Mouse (Mus musculus) myocyte (in vitro differentiated cells): ENCODE measurements around the gene Mlph. TPM values are rescaled to one million over a fixed set of nuclear protein-coding genes. Genes with fewer than 3 reads are reported as not detected.

Experiments
- H3K27me3 ChIP-seq: one replicate; pipeline ENCODE4 v1.6.1; 2011; ENCODE audit not compliant: control insufficient read depth, insufficient read depth, insufficient read length
- H3K36me3 ChIP-seq: one replicate; pipeline ENCODE4 v1.6.1; 2011; ENCODE audit not compliant: control insufficient read depth, insufficient read depth
- H3K4me2 ChIP-seq: one replicate; pipeline ENCODE4 v1.6.1; 2011; ENCODE audit warnings: low read depth, control low read depth
- H3K4me3 ChIP-seq: one replicate; pipeline ENCODE4 v1.5.1; 2011; ENCODE audit warnings: mild to moderate bottlenecking, control low read depth, moderate library complexity
- H3K79me2 ChIP-seq: one replicate; pipeline ENCODE4 v1.6.1; 2011; ENCODE audit not compliant: control insufficient read depth, insufficient read depth
- H3ac ChIP-seq: one replicate; pipeline ENCODE4 v1.6.1; 2011; ENCODE audit not compliant: control insufficient read depth, insufficient read length
- CEBPB ChIP-seq: IDR thresholded peaks from 2 replicates; pipeline ENCODE4 v1.6.1; 2011; ENCODE audit warnings: mild to moderate bottlenecking, moderate library complexity; ENCODE audit not compliant: poor library complexity, insufficient read depth, severe bottlenecking
- E2F4 ChIP-seq: IDR thresholded peaks from one replicate; pipeline ENCODE4 v1.6.1; 2011; ENCODE audit warnings: mild to moderate bottlenecking, control low read depth, moderate library complexity; ENCODE audit not compliant: insufficient read depth
- MAX ChIP-seq: IDR thresholded peaks from one replicate; pipeline ENCODE4 v1.6.1; 2011; ENCODE audit warnings: low read depth, mild to moderate bottlenecking, control low read depth
- MYOD1 ChIP-seq, 3 experiments: IDR thresholded peaks; one replicate each; pipeline ENCODE4 v1.6.1; 2011; ENCODE audit warnings: control low read depth in 2 of 3, low read depth in 2 of 3, mild to moderate bottlenecking in 2 of 3, moderate library complexity in 1 of 3; ENCODE audit not compliant: insufficient read length in 2 of 3, control insufficient read depth in 1 of 3
- MYOG ChIP-seq, 3 experiments: IDR thresholded peaks; one replicate each; pipeline ENCODE4 v1.6.1; 2011; ENCODE audit warnings: control low read depth in 2 of 3, low read depth in 2 of 3, mild to moderate bottlenecking in 2 of 3; ENCODE audit not compliant: insufficient read length in 2 of 3, control insufficient read depth in 1 of 3, insufficient read depth in 1 of 3
- POLR2A ChIP-seq: IDR thresholded peaks from one replicate; pipeline ENCODE4 v1.6.1; 2011; ENCODE audit warnings: low read depth, mild to moderate bottlenecking, control low read depth, moderate library complexity; ENCODE audit not compliant: insufficient read length
- POLR2AphosphoS2 ChIP-seq: IDR thresholded peaks from one replicate; pipeline ENCODE4 v1.6.1; 2011; ENCODE audit warnings: low read depth, control low read depth; ENCODE audit not compliant: insufficient read length
- REST ChIP-seq: IDR thresholded peaks from one replicate; pipeline ENCODE4 v1.6.1; 2011; ENCODE audit warnings: mild to moderate bottlenecking, control low read depth, moderate library complexity; ENCODE audit not compliant: insufficient read depth, insufficient read length
- SRF ChIP-seq: IDR thresholded peaks from one replicate; pipeline ENCODE4 v1.6.1; 2011; ENCODE audit warnings: low read depth; ENCODE audit not compliant: control insufficient read depth, insufficient read length
- TCF12 ChIP-seq: IDR thresholded peaks from one replicate; pipeline ENCODE4 v1.6.1; 2011; ENCODE audit warnings: mild to moderate bottlenecking, control low read depth; ENCODE audit not compliant: poor library complexity, insufficient read depth, severe bottlenecking
- TCF3 ChIP-seq: IDR thresholded peaks from one replicate; pipeline ENCODE4 v1.6.1; 2011; ENCODE audit warnings: low read depth, control low read depth; ENCODE audit not compliant: insufficient read length
- USF1 ChIP-seq: IDR thresholded peaks from one replicate; pipeline ENCODE4 v1.6.1; 2011; ENCODE audit warnings: low read depth, mild to moderate bottlenecking, control low read depth, moderate library complexity
- polyA plus RNA-seq: library from polyadenylated mRNA; unstranded; fragments of >200 nt; fragmentation: generic; extraction: Trizol; gene quantifications from one replicate; pipeline ENCODE4 v1.2.1, GENCODE M21; 2012; ENCODE audit warnings: missing spikeins

Mlph gene
- polyA plus RNA-seq, 1 experiment, result 0.11 TPM

GRCm38 (mm10) chr1:90901681-90902208 is 13.1 kb upstream of the Mlph start:
- Histone ChIP-seq H3ac (no peak overlapping the region), H3K4me2 (no peak overlapping the region), H3K36me3 (no peaks in the 10 kb centered on the region), H3K4me3 (no peak overlapping the region), H3K27me3 (no peaks in the 10 kb centered on the region), H3K79me2 (no peaks in the 10 kb centered on the region)
- TF ChIP-seq SRF, result no peak
- no peak for TF ChIP-seq MYOD1 (IDR thresholded peaks at IDR 0.05; ENCODE audit: control insufficient read depth in 1 of 3, insufficient read length in 2 of 3, low read depth in 2 of 3)
- no peak for TF ChIP-seq CEBPB
- TF ChIP-seq MYOG (IDR thresholded peaks at IDR 0.05; ENCODE audit: control insufficient read depth in 1 of 3, insufficient read depth in 1 of 3, insufficient read length in 2 of 3, low read depth in 2 of 3), result no peak

DNA sequence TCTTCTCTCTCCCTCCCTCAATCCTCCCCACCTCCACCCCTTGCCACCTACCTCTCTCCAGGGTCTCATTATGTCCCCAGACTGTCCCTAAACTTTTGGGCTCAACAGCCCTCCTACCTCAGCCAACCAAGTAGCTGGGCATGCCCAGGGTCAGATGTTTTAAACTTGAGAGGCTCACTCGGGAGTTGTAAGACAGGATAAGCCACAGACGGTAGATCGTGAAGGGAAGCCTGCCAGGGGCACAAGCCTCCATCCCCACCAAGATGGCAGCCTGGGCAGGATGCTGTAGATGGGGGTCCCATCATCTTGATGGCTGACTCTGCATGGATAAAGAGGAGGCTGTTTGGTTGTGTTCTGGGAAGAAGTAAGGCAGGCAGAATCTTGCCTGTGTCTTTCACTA is 12.1 kb upstream of the Mlph start:
- Histone ChIP-seq H3K27me3 (no peaks in the 10 kb centered on the region), H3K4me3 (no peak overlapping the region), H3K4me2 (no peak overlapping the region), H3ac (no peak overlapping the region), H3K36me3 (no peaks in the 10 kb centered on the region), H3K79me2 (no peaks in the 10 kb centered on the region)
- TF ChIP-seq SRF (no peak), REST (no peak), POLR2A (no peak), E2F4 (no peak), POLR2AphosphoS2 (no peak), MYOG (IDR thresholded peaks at IDR 0.05; ENCODE audit: control insufficient read depth in 1 of 3, insufficient read depth in 1 of 3, insufficient read length in 2 of 3, low read depth in 2 of 3) (no peak), MAX (no peak), TCF12 (no peak), CEBPB (no peak), TCF3 (no peak), MYOD1 (IDR thresholded peaks at IDR 0.05; ENCODE audit: control insufficient read depth in 1 of 3, insufficient read length in 2 of 3, low read depth in 2 of 3) (no peak), USF1 (no peak)

GRCm38 (mm10) chr1:90903211-90903945 is 11.5 kb upstream of the Mlph start:
- peak overlapping the region; percentile 35 for H3K4me2 ChIP-seq
- no peak overlapping the region for H3ac ChIP-seq
- TF ChIP-seq POLR2AphosphoS2, result no peak
- no peak for TF ChIP-seq TCF3
- no peak for TF ChIP-seq E2F4
- no peak for TF ChIP-seq REST
- no peak for TF ChIP-seq MYOD1 (IDR thresholded peaks at IDR 0.05; ENCODE audit: control insufficient read depth in 1 of 3, insufficient read length in 2 of 3, low read depth in 2 of 3)
- no peak for TF ChIP-seq MYOG (IDR thresholded peaks at IDR 0.05; ENCODE audit: control insufficient read depth in 1 of 3, insufficient read depth in 1 of 3, insufficient read length in 2 of 3, low read depth in 2 of 3)
- no peak for TF ChIP-seq USF1
- no peak for TF ChIP-seq CEBPB
- no peak for TF ChIP-seq MAX
- no peak for TF ChIP-seq TCF12
- TF ChIP-seq POLR2A, result no peak
- TF ChIP-seq SRF, result no peak
- H3K79me2 ChIP-seq, result no peaks in the 10 kb centered on the region
- H3K4me3 ChIP-seq, result no peak overlapping the region
- H3K27me3 ChIP-seq, result no peaks in the 10 kb centered on the region
- no peaks in the 10 kb centered on the region for H3K36me3 ChIP-seq

GRCm38 (mm10) chr1:90903971-90904458 is 10.9 kb upstream of the Mlph start:
- Histone ChIP-seq H3K27me3 (no peaks in the 10 kb centered on the region), H3ac (no peak overlapping the region), H3K4me3 (no peak overlapping the region), H3K4me2 (peak overlapping the region; percentile 35), H3K36me3 (no peaks in the 10 kb centered on the region), H3K79me2 (no peaks in the 10 kb centered on the region)
- TF ChIP-seq CEBPB (no peak), MAX (no peak), TCF12 (no peak), POLR2AphosphoS2 (no peak), E2F4 (no peak), MYOD1 (IDR thresholded peaks at IDR 0.05; ENCODE audit: control insufficient read depth in 1 of 3, insufficient read length in 2 of 3, low read depth in 2 of 3) (no peak), REST (no peak), TCF3 (no peak), MYOG (IDR thresholded peaks at IDR 0.05; ENCODE audit: control insufficient read depth in 1 of 3, insufficient read depth in 1 of 3, insufficient read length in 2 of 3, low read depth in 2 of 3) (no peak), SRF (no peak), USF1 (no peak), POLR2A (no peak)
